ENCODE assay signal across 17 mouse cellular contexts in genomic region chr3:86688438-86688837, GRCm38 (mm10).
A peak's percentile ranks its signal among the peaks of the same experiment; 100 is the strongest.
DNase-seq lines count a peak whose midpoint lies in the region; ATAC-seq and TF ChIP-seq lines count a peak whose summit lies in the region.
"Had no signal": no experiment of that assay in that cellular context is flagged by ENCODE, and none has a peak within 500 bp of the region (broad histone marks: within the 10 kb centered on the region; RNA-seq: fewer than 3 reads in every experiment).

No protein-coding gene starts in this region.

- intact Hi-C loops in left cerebral cortex, postnatal 36 days (cut with DNase I), result no loop called here

- TF ChIP-seq POLR2A in CH12.LX (IDR thresholded peaks at IDR 0.05; ENCODE audit: low read depth, low read length), result no peak

- no peaks in the 10 kb centered on the region for H3K36me3 ChIP-seq in intestine, embryonic 15.5 days
- no peaks in the 10 kb centered on the region for H3K36me3 ChIP-seq in intestine, embryonic 16.5 days (ENCODE audit: control insufficient read depth, insufficient read depth, low read length)
- H3K36me3 ChIP-seq in CH12.LX (replicated peaks in 1 of 2; ENCODE audit: control insufficient read depth in 1 of 2, insufficient read depth in 1 of 2, low read length in 1 of 2), result no peaks in the 10 kb centered on the region
- H3K36me3 ChIP-seq in hindbrain, embryonic 11.5 days (ENCODE audit: control insufficient read depth, insufficient read depth, low read length), result no peaks in the 10 kb centered on the region
- H3K36me3 ChIP-seq: embryonic facial prominence, embryonic 13.5 days; embryonic facial prominence, embryonic 15.5 days; forebrain, embryonic 10.5 days; forebrain, embryonic 12.5 days had no signal

- WGBS in intestine, embryonic 15.5 days, result 40% methylated on average over 1 of the region's 1 CpGs
- WGBS in intestine, embryonic 16.5 days, result 53% methylated on average over 1 of the region's 1 CpGs
- 72% methylated on average over 1 of the region's 1 CpGs for WGBS in hindbrain, embryonic 11.5 days

- in situ Hi-C loops in CH12.LX (cut with MboI; ENCODE audit: low pct_ligation_motif_present, low pct_unique_long_range_greater_than_20kb, low sequenced_read_pairs), result no loop called here

- peak; percentile 47 for ATAC-seq in intestine, embryonic 15.5 days
- no peak for ATAC-seq in intestine, embryonic 16.5 days
- no peak for ATAC-seq in hindbrain, embryonic 11.5 days (ENCODE audit: low FRiP score)
- ATAC-seq: CD4-positive, CD25-positive, alpha-beta regulatory T cell, adult 4 months; forebrain, embryonic 14.5 days had no signal

- TF ChIP-seq EP300 in CH12.LX (IDR thresholded peaks at IDR 0.05; ENCODE audit: low read length), result no peak

- H3K79me2 ChIP-seq in CH12.LX (replicated peaks; ENCODE audit: control insufficient read depth, extremely low read depth, insufficient read depth, poor library complexity, severe bottlenecking), result no peaks in the 10 kb centered on the region

- H3K27ac ChIP-seq in intestine, embryonic 15.5 days, result no peak overlapping the region
- H3K27ac ChIP-seq in intestine, embryonic 16.5 days (ENCODE audit: low read length), result no peak overlapping the region
- no peak overlapping the region for H3K27ac ChIP-seq in CH12.LX (ENCODE audit: insufficient read depth, low read depth)
- no peak overlapping the region for H3K27ac ChIP-seq in hindbrain, embryonic 11.5 days (ENCODE audit: low read depth, low read length)
- H3K27ac ChIP-seq: forebrain, embryonic 10.5 days had no signal

- no peak for TF ChIP-seq CTCF in CH12.LX (conservative IDR thresholded peaks at IDR 0.05 in 1 of 2, IDR thresholded peaks at IDR 0.05 in 1 of 2; ENCODE audit: low read depth in 2 of 2, low read length in 2 of 2)

- dilution Hi-C loops in CH12.LX (cut with MboI; ENCODE audit: extremely low pct_ligation_motif_present, extremely low pct_unique_long_range_greater_than_20kb, low sequenced_read_pairs), result no loop called here

- no peak overlapping the region for H3K9ac ChIP-seq in intestine, embryonic 15.5 days
- H3K9ac ChIP-seq in intestine, embryonic 16.5 days (ENCODE audit: low read depth, low read length), result no peak overlapping the region
- H3K9ac ChIP-seq in CH12.LX (ENCODE audit: insufficient read depth, low read depth), result no peak overlapping the region
- H3K9ac ChIP-seq in hindbrain, embryonic 11.5 days (ENCODE audit: low read depth, low read length), result no peak overlapping the region
- H3K9ac ChIP-seq: embryonic facial prominence, embryonic 15.5 days; forebrain, embryonic 12.5 days had no signal

- H3K4me1 ChIP-seq in intestine, embryonic 15.5 days (replicated peaks), result peaks cover 6% of the 10 kb centered on the region; the same call in 1 of the 2 replicates
- peaks cover 3% of the 10 kb centered on the region; the same call in 1 of the 2 replicates for H3K4me1 ChIP-seq in intestine, embryonic 16.5 days (ENCODE audit: control insufficient read depth, insufficient read depth, low read length)
- H3K4me1 ChIP-seq in CH12.LX (ENCODE audit: control insufficient read depth in 1 of 2, insufficient read depth in 2 of 2), result peaks cover 7 to 12% of the 10 kb centered on the region in 2 experiments
- H3K4me1 ChIP-seq in hindbrain, embryonic 11.5 days (replicated peaks; ENCODE audit: control insufficient read depth, insufficient read depth, low read length), result no peaks in the 10 kb centered on the region

- no peaks in the 10 kb centered on the region for H3K9me3 ChIP-seq in intestine, embryonic 15.5 days
- H3K9me3 ChIP-seq in intestine, embryonic 16.5 days (ENCODE audit: control insufficient read depth, low read length), result no peaks in the 10 kb centered on the region
- H3K9me3 ChIP-seq in CH12.LX (replicated peaks; ENCODE audit: low read length), result no peaks in the 10 kb centered on the region
- no peaks in the 10 kb centered on the region for H3K9me3 ChIP-seq in hindbrain, embryonic 11.5 days (ENCODE audit: control insufficient read depth, low read length)
- H3K9me3 ChIP-seq: embryonic facial prominence, embryonic 13.5 days; embryonic facial prominence, embryonic 15.5 days; forebrain, embryonic 10.5 days; forebrain, embryonic 12.5 days had no signal

- no peak overlapping the region for H3K4me2 ChIP-seq in intestine, embryonic 15.5 days (replicated peaks)
- H3K4me2 ChIP-seq in intestine, embryonic 16.5 days (ENCODE audit: low read depth, low read length), result no peak overlapping the region
- no peak overlapping the region for H3K4me2 ChIP-seq in CH12.LX (ENCODE audit: insufficient read depth, low read depth, poor library complexity, severe bottlenecking)
- no peak overlapping the region for H3K4me2 ChIP-seq in hindbrain, embryonic 11.5 days (replicated peaks; ENCODE audit: low read depth, low read length)
- H3K4me2 ChIP-seq: forebrain, embryonic 12.5 days had no signal

- no peak for TF ChIP-seq RAD21 in CH12.LX (IDR thresholded peaks at IDR 0.05; ENCODE audit: low read depth, low read length)

- no peak for DNase-seq in CH12.LX (ENCODE audit: extremely low read depth)
- DNase-seq in MN1 (ENCODE audit: low spot score), result peak; percentile 92
- no peak for DNase-seq in hindbrain, embryonic 11.5 days (ENCODE audit: low spot score)
- no peak for DNase-seq in left cerebral cortex, postnatal 36 days (ENCODE audit: low spot score in 2 of 2)
- no peak for DNase-seq in embryo, embryonic 10.5 days (ENCODE audit: low spot score)
- DNase-seq: adrenal gland, adult 2 months; adrenal gland, postnatal 25 days; B cell, adult 2 months had no signal

- H3K4me3 ChIP-seq in intestine, embryonic 15.5 days (replicated peaks), result no peak overlapping the region
- no peak overlapping the region for H3K4me3 ChIP-seq in intestine, embryonic 16.5 days (ENCODE audit: low read length)
- H3K4me3 ChIP-seq in CH12.LX (replicated peaks in 1 of 3; ENCODE audit: low read depth in 2 of 3, low read length in 2 of 3, poor library complexity in 1 of 3), result no peak overlapping the region
- no peak overlapping the region for H3K4me3 ChIP-seq in hindbrain, embryonic 11.5 days (ENCODE audit: low read depth, low read length)
- H3K4me3 ChIP-seq: embryonic facial prominence, embryonic 13.5 days; embryonic facial prominence, embryonic 15.5 days; erythroblast, embryonic 14.5 days; forebrain, embryonic 10.5 days; forebrain, embryonic 12.5 days had no signal

- H3K27me3 ChIP-seq in intestine, embryonic 15.5 days (replicated peaks), result no peaks in the 10 kb centered on the region
- H3K27me3 ChIP-seq in intestine, embryonic 16.5 days (replicated peaks; ENCODE audit: control insufficient read depth, insufficient read depth, low read length), result no peaks in the 10 kb centered on the region
- H3K27me3 ChIP-seq in CH12.LX (replicated peaks), result no peaks in the 10 kb centered on the region
- H3K27me3 ChIP-seq in hindbrain, embryonic 11.5 days (ENCODE audit: control insufficient read depth, insufficient read depth, low read length), result no peaks in the 10 kb centered on the region
- H3K27me3 ChIP-seq: embryonic facial prominence, embryonic 13.5 days; embryonic facial prominence, embryonic 15.5 days had no signal

TF ChIP-seq in CH12.LX, 34 proteins besides CTCF, POLR2A, EP300 and RAD21:
- TF ChIP-seq POLR2AphosphoS2 (IDR thresholded peaks at IDR 0.05; ENCODE audit: low read depth, low read length), result no peak
- peak; percentile 63; the same call in 1 of the 2 replicates for TF ChIP-seq JUND (conservative IDR thresholded peaks at IDR 0.05; ENCODE audit: low read depth, low read length)
- TF ChIP-seq MEF2A (IDR thresholded peaks at IDR 0.05; ENCODE audit: borderline replicate concordance, low read depth, low read length), result peak; percentile 78; the same call in 1 of the 2 replicates
